Mouse (Mus musculus) large intestine, adult 2 months (tissue): Measurements from ENCODE around the gene Aldh9a1. TPM values are rescaled to one million over a fixed set of nuclear protein-coding genes. Genes with fewer than 3 reads are reported as not detected.
"Not testable (repeated sequence)": the region's sequence is repeated elsewhere in the genome, so short reads cannot be mapped to it uniquely, and the experiment has no call there.

Experiments used
- DNase-seq: peaks from one replicate; pipeline ENCODE4 v3.0.0-alpha.2; 2012; ENCODE audit warnings: low read depth, low spot score
- WGBS: fragments of 180-500 bp; shearing (Covaris S2); methylation state at CpG from one replicate; pipeline ENCODE4 v1.1.7; 2018; 5-methylcytosine and 5-hydroxymethylcytosine counted together
- polyA plus RNA-seq: library from polyadenylated mRNA; depleted of rRNA; stranded (reverse); fragments of >200 nt; gene quantifications from 2 replicates; pipeline ENCODE4 v1.2.3, GENCODE M21; 2012

Gene Aldh9a1
- polyA plus RNA-seq, 1 experiment, result 99.2 TPM

DNA sequence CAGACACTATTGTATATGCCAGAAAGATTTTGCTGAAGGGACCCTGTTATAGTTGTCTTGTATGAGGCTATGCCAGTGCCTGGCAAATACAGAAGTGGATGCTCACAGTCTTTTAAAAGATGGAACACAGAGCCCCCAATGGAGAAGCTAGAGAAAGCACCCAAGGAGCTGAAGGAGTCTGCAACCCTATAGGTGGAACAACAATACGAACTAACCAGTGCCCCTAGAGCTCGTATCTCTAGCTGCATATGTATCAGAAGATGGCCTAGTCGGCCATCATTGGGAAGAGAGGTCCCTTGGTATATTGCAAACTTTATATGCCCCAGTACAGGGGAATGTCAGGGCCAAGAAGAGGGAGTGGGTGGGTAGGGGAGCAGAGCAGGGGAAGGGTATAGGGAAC, 585 bp upstream of the Aldh9a1 start:
- DNase-seq, result not testable (repeated sequence)
- 48% methylated on average over 3 of the region's 3 CpGs for WGBS

GRCm38 (mm10) chr1:167350597-167351415, 1.0 kb downstream of the Aldh9a1 start:
- 26% methylated on average over 13 of the region's 13 CpGs for WGBS
- no peak for DNase-seq

GRCm38 (mm10) chr1:167352403-167352802, 2.6 kb downstream of the Aldh9a1 start:
- DNase-seq, result no peak
- 40% methylated on average over 14 of the region's 14 CpGs for WGBS

- no peak for DNase-seq
- WGBS, result 92% methylated on average over 9 of the region's 9 CpGs
Observed at GRCm38 (mm10) chr1:167357387-167357786, 7.6 kb downstream of the Aldh9a1 start.

DNA sequence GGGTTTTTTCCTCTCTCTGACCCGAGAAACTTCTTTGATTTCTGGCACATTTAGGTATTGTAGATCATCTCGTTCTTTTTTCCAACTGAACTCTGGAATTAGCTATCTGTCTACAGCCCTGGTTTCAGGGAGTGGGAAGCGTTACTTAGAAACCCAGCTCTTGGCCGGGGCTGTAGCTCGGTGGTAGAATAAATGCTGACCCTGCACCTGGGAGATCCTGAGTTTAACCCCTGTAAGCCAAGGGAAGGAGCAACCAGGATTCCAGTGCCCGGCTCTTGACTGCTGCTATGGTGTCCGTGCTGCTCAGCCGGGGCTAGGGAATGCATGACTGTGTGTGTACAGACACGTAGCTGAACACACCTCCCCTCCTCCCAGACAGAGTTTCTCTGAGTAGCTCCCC, 8.9 kb downstream of the Aldh9a1 start:
- DNase-seq, result no peak
- WGBS, result 83% methylated on average over 9 of the region's 9 CpGs

- 88% methylated on average over 4 of the region's 4 CpGs for WGBS
- DNase-seq, result no peak
Observed at GRCm38 (mm10) chr1:167360268-167360667, 10.5 kb downstream of the Aldh9a1 start.

DNA sequence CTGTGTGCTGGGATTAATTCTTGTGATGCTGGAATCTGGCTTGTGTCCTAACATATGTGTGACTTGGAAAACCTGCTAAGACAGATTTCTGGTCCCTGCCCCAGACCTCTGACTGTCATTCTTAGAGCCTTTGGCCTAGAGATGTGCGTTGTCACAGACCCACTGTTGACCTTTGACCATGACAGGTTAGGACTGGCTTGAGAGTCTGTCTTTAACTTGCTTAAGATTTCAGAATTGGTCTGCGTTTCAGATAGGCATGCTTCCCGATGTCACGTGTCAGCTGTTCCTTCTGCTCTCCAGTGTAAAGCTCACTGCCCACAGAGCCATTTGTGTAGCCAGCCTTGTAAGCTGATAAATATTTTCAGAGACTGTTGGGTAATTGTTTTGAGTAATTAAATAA, 13.0 kb downstream of the Aldh9a1 start:
- DNase-seq, result no peak
- WGBS, result 79% methylated on average over 4 of the region's 4 CpGs

GRCm38 (mm10) chr1:167363322-167363721, 13.5 kb downstream of the Aldh9a1 start:
- DNase-seq, result no peak

DNA sequence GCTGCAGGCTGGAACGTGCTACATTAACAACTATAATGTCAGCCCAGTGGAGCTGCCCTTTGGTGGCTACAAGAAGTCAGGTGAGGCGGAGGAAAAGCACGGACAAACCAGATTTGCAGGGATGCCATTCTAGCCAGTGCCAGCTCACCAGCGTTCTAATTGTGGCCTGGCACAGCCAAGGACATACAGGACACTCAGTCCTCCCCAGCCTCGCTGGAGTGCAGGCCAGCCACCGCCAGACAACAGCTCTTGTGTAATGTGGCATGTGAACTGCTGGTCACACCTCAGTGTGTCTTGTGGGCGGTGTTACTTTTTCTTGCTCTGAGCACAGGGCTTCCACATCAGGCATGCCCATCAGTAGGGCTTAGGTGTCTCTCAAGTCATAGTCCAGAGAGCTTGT, 16.0 kb downstream of the Aldh9a1 start:
- 63% methylated on average over 7 of the region's 7 CpGs for WGBS
- no peak for DNase-seq

More at GRCm38 (mm10) chr1:167363322-167363721, 13.5 kb downstream of the Aldh9a1 start:
- WGBS, result 80% methylated on average over 5 of the region's 5 CpGs

DNA sequence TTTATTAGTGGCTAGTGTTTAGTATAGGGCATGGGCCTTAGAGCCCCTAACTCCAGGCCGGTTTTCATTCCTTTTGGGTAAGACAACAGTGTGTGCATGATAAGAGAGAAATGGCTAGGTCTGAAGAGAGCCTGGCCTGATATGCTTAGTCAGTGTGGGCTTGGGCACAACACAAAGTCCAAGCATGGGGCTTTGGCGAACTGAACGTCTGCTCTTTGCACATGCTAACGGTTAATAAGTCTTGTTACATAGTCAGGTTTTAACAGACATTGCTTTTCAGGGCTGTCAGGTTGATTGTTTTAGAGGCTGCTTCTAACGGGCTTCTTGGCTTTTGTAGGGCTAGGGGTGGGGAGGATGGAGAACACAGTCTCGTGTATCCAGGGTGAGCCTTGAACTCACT, 16.8 kb downstream of the Aldh9a1 start:
- WGBS, result 88% methylated on average over 6 of the region's 6 CpGs
- no peak for DNase-seq

GRCm38 (mm10) chr1:167368018-167368417, 18.2 kb downstream of the Aldh9a1 start:
- WGBS, result 86% methylated on average over 4 of the region's 4 CpGs
- no peak for DNase-seq

DNA sequence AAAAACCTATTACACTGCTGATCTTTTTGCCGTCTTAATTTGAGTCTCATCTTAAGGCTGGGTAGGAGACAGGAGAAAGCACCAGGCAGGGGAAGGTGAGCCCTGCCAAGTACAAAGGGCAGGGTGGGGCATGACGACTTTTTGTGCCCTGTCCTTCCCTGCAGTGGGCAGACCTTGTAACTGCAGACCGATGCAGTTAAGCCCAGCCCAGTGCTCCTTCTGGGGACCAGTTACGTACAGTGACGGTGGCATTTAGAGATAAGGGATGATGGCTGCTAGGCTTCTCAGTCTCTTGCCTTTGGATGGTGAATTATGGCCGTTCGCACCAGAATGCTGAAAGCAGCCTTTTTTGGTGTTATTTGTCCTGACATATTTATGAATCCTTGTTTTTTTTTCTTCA, 18.7 kb downstream of the Aldh9a1 start:
- DNase-seq, result no peak
- 67% methylated on average over 7 of the region's 7 CpGs for WGBS

GRCm38 (mm10) chr1:167369905-167370304, 20.1 kb downstream of the Aldh9a1 start:
- WGBS, result 5% methylated on average over 7 of the region's 7 CpGs
- no peak for DNase-seq

DNA sequence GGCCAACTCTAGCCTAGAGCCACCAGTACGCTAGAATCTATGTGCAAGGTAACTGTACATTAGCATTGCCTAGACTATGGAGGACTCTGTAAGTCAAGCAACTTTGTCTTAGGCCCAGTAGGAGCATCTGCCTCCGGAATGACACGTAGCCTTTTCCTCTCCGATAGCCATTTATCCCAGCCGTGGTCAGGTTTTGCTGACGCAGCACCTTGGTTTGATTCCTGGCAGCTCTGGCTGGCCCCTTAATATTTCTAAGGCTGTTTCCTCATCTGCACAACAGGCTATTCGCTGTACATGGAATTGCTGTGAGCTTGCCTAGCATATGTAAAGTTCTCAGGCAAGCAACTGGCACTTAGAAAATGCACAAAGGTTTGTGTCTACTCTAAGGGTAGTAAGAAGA, 22.9 kb downstream of the Aldh9a1 start:
- no peak for DNase-seq
- WGBS, result 94% methylated on average over 7 of the region's 7 CpGs

DNA sequence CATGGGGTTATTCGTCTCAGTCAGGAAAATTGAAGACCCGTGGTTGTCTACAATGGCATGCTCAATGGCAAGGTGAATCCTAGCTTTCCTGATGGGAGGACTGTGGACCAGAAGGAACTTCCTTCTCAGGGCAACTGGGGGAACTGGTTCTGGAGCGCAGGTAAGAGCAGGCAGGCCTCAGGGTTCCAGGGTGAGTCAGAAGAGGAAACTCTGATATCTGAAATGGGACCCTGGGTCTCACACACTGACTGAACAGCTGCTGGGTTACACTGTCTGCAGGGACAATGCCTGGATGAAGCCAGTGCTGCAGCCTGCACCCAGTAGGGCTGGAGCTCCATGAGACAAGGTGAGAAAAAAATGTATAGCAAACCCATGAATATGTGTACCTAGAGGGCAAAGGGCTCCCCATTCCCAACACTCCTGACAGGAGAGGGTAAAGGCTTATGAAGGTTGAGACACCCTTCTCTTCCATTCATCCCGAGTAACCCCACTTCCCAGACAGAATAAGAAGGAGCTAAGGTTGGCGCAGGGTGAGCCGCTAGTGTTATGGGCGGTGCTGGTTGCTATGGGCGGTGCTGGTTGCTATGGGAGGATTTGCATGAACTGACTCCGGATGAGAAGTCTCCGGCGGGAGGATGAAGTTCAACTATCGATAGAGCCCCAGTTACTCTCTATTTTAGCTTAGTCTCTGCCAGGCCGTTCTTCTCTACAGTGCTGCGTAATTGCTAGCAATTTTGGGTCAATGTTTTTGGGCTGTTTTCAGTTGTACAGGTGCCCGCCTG, 24.4 kb downstream of the Aldh9a1 start:
- 19% methylated on average over 15 of the region's 15 CpGs for WGBS
- DNase-seq, result no peak

DNA sequence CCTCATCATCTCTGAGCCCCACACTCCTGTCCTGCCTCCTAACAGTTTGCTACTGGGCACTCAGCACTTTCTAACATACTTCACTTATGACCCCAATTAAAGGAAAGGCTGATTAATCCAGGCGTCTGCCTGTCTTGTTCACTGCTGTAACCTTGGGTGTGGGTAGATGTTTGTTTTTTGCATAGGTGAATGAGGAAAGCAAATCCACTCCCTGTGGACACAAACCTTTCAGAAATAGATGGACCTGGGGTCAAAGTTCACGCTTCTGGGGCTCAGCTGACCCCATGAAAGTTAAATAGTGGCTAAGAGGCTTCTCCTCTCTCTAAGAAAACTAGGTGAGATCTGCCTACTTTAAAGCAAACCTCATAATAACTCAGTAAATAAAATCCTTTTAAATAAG, 25.2 kb downstream of the Aldh9a1 start:
- no peak for DNase-seq
- WGBS, result 36% methylated on average over 2 of the region's 2 CpGs

DNA sequence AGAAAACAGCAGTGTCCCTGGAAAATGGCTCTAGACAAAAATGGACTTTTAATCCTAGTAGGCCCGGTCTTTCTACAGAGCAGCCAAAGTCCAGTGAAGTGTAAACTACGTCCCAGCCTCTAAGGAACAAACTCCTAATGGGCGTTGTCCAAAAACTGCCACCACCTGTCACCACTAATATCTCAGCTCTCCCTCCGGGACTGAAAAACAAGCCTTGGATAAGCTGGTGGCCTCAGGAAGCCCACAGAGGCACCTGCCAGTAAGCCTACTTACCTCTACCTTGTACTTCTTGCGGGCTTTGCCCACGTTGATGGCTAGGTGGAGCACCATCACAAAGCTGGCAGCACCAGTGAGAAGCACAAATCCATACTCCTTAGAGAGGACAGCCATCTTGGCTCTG, 28.2 kb downstream of the Aldh9a1 start:
- 28% methylated on average over 6 of the region's 6 CpGs for WGBS
- DNase-seq, result no peak

DNA sequence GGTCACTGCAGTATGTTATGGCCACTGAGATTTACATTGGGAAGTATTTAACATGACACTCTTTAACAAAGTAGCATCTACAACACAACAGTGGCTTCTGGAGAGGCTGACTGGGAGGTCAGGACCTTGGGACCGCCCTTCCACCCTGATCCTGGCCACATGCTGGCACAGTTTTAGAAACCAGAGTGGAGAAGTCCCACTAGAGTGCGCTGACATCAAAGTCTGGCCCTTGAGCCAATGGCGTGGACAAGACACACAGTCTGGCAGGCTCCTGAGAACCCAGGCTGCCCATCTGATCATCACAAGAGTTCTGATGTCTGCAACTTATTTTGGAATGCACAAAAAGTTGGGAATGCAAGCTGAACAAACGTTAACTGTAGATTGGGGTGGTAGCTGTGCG, 30.0 kb downstream of the Aldh9a1 start:
- no peak for DNase-seq

GRCm38 (mm10) chr1:167380223-167380622, 30.4 kb downstream of the Aldh9a1 start:
- WGBS, result 95% methylated on average over 2 of the region's 2 CpGs
- DNase-seq, result no peak

More for the DNA sequence above, 30.0 kb downstream of the Aldh9a1 start:
- 89% methylated on average over 5 of the region's 5 CpGs for WGBS

- 30% methylated on average over 8 of the region's 8 CpGs for WGBS
- DNase-seq, result no peak
Observed at GRCm38 (mm10) chr1:167381050-167382015, 31.5 kb downstream of the Aldh9a1 start.
